ENCODE assay signal across 16 mouse cellular contexts in the genomic region with DNA sequence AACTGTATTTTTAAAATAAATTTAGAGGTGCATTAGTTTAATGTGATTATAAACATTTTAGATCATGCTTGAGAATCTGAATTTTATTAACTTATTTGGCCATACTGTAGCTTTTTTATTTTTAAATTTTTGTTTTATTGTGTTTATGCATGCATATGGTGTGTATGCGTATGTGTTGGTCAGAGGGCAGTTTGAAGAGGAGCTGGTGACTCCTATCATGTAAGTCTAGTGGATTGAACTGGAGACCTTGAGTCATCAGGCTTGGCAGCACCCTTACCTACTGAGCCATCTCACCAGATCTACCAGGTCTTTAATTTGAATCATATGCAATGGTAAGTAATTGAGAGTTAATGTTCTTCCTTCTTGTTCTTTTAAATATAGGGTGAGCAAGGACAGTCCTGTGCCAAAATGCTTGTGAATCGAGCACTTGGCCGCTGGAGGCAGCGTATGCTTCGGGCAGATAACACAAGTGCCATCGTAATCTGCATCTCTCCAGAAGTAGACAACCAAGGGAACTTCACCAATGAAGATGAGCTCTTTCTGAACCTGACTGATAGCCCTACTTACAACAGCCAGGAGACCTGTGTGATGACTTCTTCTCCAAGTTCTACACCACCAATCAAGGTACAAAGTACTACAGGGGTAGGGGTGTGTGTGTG. TPM values are rescaled to one million over a fixed set of nuclear protein-coding genes. Genes with fewer than 3 reads are reported as not detected.
DNase-seq lines count a peak whose midpoint lies in the region; ATAC-seq lines count a peak whose summit lies in the region.
"Had no signal": no experiment of that assay in that cellular context is flagged by ENCODE, and none has a peak within 500 bp of the region (broad histone marks: within the 10 kb centered on the region; RNA-seq: fewer than 3 reads in every experiment).

No protein-coding gene starts in this region.

- 75% methylated on average over 6 of the region's 6 CpGs for WGBS in heart, embryonic 11.5 days (ENCODE audit: insufficient replicate concordance)
- WGBS in liver, embryonic 12.5 days (ENCODE audit: insufficient replicate concordance): 20% methylated on average over 6 of the region's 6 CpGs
- WGBS in midbrain, embryonic 14.5 days: 96% methylated on average over 6 of the region's 6 CpGs

- H3K27me3 ChIP-seq in heart, embryonic 11.5 days (ENCODE audit: control insufficient read depth, insufficient read depth, low read length): no peaks in the 10 kb centered on the region
- H3K27me3 ChIP-seq in liver, embryonic 12.5 days (replicated peaks): no peaks in the 10 kb centered on the region
- no peaks in the 10 kb centered on the region for H3K27me3 ChIP-seq in midbrain, embryonic 14.5 days (ENCODE audit: control insufficient read depth, insufficient read depth, low read length)
- H3K27me3 ChIP-seq: limb, embryonic 13.5 days had no signal

- no peaks in the 10 kb centered on the region for H3K9me3 ChIP-seq in heart, embryonic 11.5 days (replicated peaks; ENCODE audit: control insufficient read depth, low read length)
- H3K9me3 ChIP-seq in liver, embryonic 12.5 days (replicated peaks): no peaks in the 10 kb centered on the region
- H3K9me3 ChIP-seq in midbrain, embryonic 14.5 days (ENCODE audit: control insufficient read depth, low read length): no peaks in the 10 kb centered on the region
- H3K9me3 ChIP-seq: limb, embryonic 13.5 days had no signal

- peak overlapping the region; percentile 29 for H3K4me2 ChIP-seq in heart, embryonic 11.5 days
- peak overlapping the region; percentile 67 for H3K4me2 ChIP-seq in liver, embryonic 12.5 days
- no peak overlapping the region for H3K4me2 ChIP-seq in midbrain, embryonic 14.5 days (ENCODE audit: low read length)
- H3K4me2 ChIP-seq: limb, embryonic 13.5 days; midbrain, embryonic 11.5 days had no signal

- peak overlapping the region; percentile 70; the same call in 1 of the 2 replicates for H3K27ac ChIP-seq in heart, embryonic 11.5 days (ENCODE audit: low read depth, low read length)
- peak overlapping the region; percentile 96 for H3K27ac ChIP-seq in liver, embryonic 12.5 days
- H3K27ac ChIP-seq in midbrain, embryonic 14.5 days (replicated peaks; ENCODE audit: low read depth, low read length): no peak overlapping the region
- H3K27ac ChIP-seq: heart, adult 2 months; limb, embryonic 13.5 days had no signal

- no peak overlapping the region for H3K9ac ChIP-seq in heart, embryonic 11.5 days (ENCODE audit: low read depth, low read length)
- peak overlapping the region; percentile 72 for H3K9ac ChIP-seq in liver, embryonic 12.5 days
- no peak overlapping the region for H3K9ac ChIP-seq in midbrain, embryonic 14.5 days (replicated peaks; ENCODE audit: low read length)
- H3K9ac ChIP-seq: limb, embryonic 13.5 days had no signal

- H3K4me3 ChIP-seq in heart, embryonic 11.5 days (ENCODE audit: low read depth, low read length): no peak overlapping the region
- peak overlapping the region; percentile 57 for H3K4me3 ChIP-seq in liver, embryonic 12.5 days
- no peak overlapping the region for H3K4me3 ChIP-seq in midbrain, embryonic 14.5 days (replicated peaks; ENCODE audit: low read depth, low read length)
- H3K4me3 ChIP-seq: heart, adult 2 months; limb, embryonic 13.5 days; myocyte had no signal

- ATAC-seq in heart, embryonic 11.5 days (replicated peaks; ENCODE audit: insufficient number of reproducible peaks, low FRiP score, low TSS enrichment): peak; percentile 84
- peak; percentile 94 for ATAC-seq in liver, embryonic 12.5 days
- ATAC-seq in midbrain, embryonic 14.5 days (ENCODE audit: low FRiP score, low TSS enrichment): no peak

- no peaks in the 10 kb centered on the region for H3K4me1 ChIP-seq in heart, embryonic 11.5 days (ENCODE audit: control insufficient read depth, insufficient read depth, low read length)
- H3K4me1 ChIP-seq in liver, embryonic 12.5 days: peaks cover 57% of the 10 kb centered on the region
- no peaks in the 10 kb centered on the region for H3K4me1 ChIP-seq in midbrain, embryonic 14.5 days (ENCODE audit: control insufficient read depth, insufficient read depth, low read length)
- H3K4me1 ChIP-seq: limb, embryonic 13.5 days had no signal

- H3K36me3 ChIP-seq in heart, embryonic 11.5 days (ENCODE audit: control insufficient read depth, insufficient read depth, low read length): peaks cover 5% of the 10 kb centered on the region; the same call in 1 of the 2 replicates
- H3K36me3 ChIP-seq in liver, embryonic 12.5 days: peaks cover 88% of the 10 kb centered on the region
- peaks cover 46% of the 10 kb centered on the region for H3K36me3 ChIP-seq in midbrain, embryonic 14.5 days (ENCODE audit: control insufficient read depth, insufficient read depth, low read length)

- no peak for DNase-seq in heart, adult 8-10 months (ENCODE audit: low spot score)
- DNase-seq in c-Kit-negative CD71-positive TER-119-positive erythroid progenitor cells, embryonic 14.5 days (ENCODE audit: low read depth, low spot score): peak; percentile 84
- peak; percentile 46 to 73 for DNase-seq in spleen, postnatal 36 days (ENCODE audit: low spot score in 2 of 2)
- no peak for DNase-seq in layer of hippocampus, postnatal 25 days (ENCODE audit: extremely low spot score in 1 of 2, low spot score in 1 of 2)
- no peak for DNase-seq in urinary bladder, adult 18-20 months (ENCODE audit: low spot score in 2 of 2)
- no peak for DNase-seq in midbrain, embryonic 14.5 days
- DNase-seq: cerebellum, postnatal 10 days; heart, adult 2 months; kidney, adult 18-20 months; lung, postnatal 14 days; right cerebral cortex, postnatal 25 days had no signal

RNA-seq across cellular contexts. Expression of gene Bcas3, which starts 13.7 kb away (rescaled TPM):
- polyA plus RNA-seq in heart, embryonic 11.5 days (2014; fragmentation: Nextera tagmentation; extraction: Ambion mirVana): 22.1 and 22.8 TPM in 2 replicates
- 10 to 100 TPM; 35.3 to 44.4 (median 42.9) TPM for total RNA-seq in heart, adult 8-10 months (2022)
- polyA plus RNA-seq in liver, embryonic 12.5 days (2016; fragmentation: Nextera tagmentation; extraction: Ambion mirVana): 18.2 and 23.4 TPM in 2 replicates
- total RNA-seq in layer of hippocampus, postnatal 25 days (2021): 10 to 100 TPM; 67.5 to 68.6 TPM
- polyA plus RNA-seq in midbrain, embryonic 14.5 days (2014; fragmentation: Nextera tagmentation; extraction: Ambion mirVana): 26.2 and 33.4 TPM in 2 replicates

RNA-seq across cellular contexts. Expression of gene Ppm1d, which starts 28.3 kb away (rescaled TPM):
- 15.6 and 16.0 TPM in 2 replicates for polyA plus RNA-seq in heart, embryonic 11.5 days (2014; fragmentation: Nextera tagmentation; extraction: Ambion mirVana)
- 1 to 10 TPM; 6.8 to 8.9 (median 8.0) TPM for total RNA-seq in heart, adult 8-10 months (2022)
- 25.9 and 26.1 TPM in 2 replicates for polyA plus RNA-seq in liver, embryonic 12.5 days (2016; fragmentation: Nextera tagmentation; extraction: Ambion mirVana)
- 10 to 100 TPM; 15.0 to 16.3 TPM for total RNA-seq in layer of hippocampus, postnatal 25 days (2021)
- polyA plus RNA-seq in midbrain, embryonic 14.5 days (2014; fragmentation: Nextera tagmentation; extraction: Ambion mirVana): 20.8 and 24.2 TPM in 2 replicates

Comparison
In these comparisons a context has a peak if more than half of its experiments do, and no peak if none do; other contexts are left out.
1. DNase-seq: peak in c-Kit-negative CD71-positive TER-119-positive erythroid progenitor cells, embryonic 14.5 days (single experiment) and spleen, postnatal 36 days (2 of 2); none in heart, adult 8-10 months (single experiment), layer of hippocampus, postnatal 25 days (0 of 2), urinary bladder, adult 18-20 months (0 of 2) and midbrain, embryonic 14.5 days (single experiment).